Mouse (Mus musculus) testis, postnatal 10 days (tissue): Measurements from ENCODE around the gene Arhgef26.

Source experiments
- DNase-seq: peaks from one replicate; pipeline ENCODE4 v3.0.0; 2021; ENCODE audit warnings: low spot score

Gene Arhgef26

DNA sequence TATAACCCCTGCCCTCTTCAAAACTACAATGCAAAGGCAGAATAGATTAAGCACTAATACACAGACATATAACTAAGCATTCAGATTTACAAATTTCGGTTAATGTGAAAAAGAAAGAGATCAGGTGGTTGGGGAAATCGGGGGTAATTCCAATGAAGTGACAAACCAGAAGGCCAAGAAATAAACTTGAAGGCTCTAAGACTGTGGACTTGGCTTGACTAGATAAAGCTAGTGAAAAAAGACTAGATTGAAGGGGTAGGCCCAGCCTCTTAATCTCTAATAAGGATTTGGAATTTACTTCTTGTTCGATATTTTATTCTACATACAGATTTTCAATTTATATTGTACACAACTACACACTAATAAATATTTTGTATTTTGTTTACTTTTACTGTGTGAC, at the start of gene Arhgef26:
TSS of gene Arhgef26 (plus strand) at position 301 of the 400 bp plus-strand sequence.
- DNase-seq = no peak

DNA sequence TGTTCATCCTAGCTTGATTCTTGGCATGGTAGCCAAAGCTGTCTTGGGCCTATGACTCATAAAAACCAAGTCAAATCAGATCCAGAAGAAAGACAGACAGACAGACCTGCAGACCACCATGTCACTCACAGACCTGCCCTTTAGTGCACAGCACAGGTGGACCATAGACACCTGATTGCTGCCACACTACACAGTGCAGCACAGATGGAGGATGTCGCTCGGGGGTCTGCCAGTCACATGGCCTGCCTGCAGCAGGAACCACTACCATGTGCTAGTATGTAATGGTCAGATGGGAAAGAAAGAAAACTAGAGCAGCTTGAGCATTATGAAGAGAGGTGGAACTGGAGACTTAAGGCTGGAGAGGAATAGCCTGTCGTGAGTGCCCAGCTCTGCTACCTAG, 27.7 kb upstream of the Arhgef26 start:
- DNase-seq = no peak

DNA sequence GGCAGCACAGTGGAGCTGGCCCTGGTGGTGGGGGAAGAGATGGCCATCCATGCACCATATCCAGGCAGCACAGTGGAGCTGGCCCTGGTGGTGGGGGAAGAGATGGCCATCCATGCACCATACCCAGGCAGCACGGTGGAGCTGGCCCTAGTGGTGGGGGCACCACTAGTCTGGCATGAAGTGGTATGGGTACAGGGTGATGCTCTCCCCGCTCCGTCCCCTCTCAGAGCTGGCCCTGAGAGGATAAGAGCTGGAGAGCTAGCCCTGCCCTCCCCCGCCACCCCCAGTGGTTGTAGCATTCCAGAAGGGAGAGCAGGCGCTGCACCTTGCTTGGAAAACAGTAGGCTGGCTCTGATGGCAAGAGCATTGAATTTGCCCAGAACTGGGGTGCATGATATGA, 26.9 kb upstream of the Arhgef26 start:
- no peak for DNase-seq

DNA sequence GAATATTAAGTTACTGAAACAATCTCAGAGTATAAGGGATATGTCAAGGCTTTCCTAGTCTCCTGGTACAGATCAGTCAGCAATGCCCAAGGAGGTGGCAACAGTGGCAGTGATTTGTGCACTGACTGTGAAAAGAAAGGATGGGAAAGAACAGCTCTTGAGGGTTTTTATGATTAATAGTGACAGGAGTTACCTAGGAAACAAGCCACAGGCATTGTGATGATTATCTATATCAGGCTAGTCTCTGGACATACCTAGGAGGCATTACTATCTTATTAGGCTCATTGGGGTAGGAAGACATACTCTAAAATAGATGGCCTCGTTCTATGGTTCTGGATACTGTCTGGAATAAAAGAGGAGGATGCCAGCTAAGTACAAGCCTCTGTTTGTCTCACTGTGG, 13.4 kb upstream of the Arhgef26 start:
- no peak for DNase-seq

DNA sequence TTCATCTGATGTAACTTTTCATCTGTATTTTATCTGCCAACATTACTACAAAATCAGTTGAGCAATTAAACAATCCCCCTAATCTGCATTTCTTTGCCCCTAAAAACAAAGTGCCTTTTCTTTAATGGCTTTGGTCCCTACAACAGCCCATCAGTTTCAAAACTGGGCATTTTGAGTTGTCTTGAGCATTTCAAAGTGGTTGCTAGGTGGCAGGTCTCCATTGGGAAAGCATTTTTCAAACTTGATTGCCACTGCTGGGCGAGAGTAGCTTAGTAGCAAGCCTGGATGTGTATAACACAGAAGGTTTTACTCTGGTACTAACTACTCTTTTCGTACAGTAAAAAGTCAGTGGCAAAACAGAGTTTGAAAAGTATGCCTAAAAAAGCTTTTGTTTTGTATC, 10.2 kb upstream of the Arhgef26 start:
- DNase-seq = no peak

DNA sequence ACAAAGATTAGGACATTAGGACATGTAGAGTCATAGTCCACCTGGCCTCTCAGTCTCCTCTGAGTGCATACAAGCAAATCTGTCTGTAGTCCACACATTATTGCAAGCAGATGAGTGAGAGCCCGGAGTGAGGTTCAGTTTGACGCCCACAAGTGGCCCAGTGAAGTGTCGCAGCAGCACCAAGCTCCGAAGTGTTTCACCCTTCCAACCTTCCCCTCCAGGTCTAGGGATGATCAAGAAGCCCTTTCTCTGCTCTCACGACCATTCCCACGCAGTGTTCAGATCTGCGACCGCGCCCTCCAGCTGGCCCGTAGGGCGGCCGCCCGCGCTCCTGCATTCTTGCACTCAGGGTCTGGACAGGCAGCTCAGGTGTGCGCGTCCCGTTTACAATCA, 313 bp downstream of the Arhgef26 start:
- no peak for DNase-seq

DNA sequence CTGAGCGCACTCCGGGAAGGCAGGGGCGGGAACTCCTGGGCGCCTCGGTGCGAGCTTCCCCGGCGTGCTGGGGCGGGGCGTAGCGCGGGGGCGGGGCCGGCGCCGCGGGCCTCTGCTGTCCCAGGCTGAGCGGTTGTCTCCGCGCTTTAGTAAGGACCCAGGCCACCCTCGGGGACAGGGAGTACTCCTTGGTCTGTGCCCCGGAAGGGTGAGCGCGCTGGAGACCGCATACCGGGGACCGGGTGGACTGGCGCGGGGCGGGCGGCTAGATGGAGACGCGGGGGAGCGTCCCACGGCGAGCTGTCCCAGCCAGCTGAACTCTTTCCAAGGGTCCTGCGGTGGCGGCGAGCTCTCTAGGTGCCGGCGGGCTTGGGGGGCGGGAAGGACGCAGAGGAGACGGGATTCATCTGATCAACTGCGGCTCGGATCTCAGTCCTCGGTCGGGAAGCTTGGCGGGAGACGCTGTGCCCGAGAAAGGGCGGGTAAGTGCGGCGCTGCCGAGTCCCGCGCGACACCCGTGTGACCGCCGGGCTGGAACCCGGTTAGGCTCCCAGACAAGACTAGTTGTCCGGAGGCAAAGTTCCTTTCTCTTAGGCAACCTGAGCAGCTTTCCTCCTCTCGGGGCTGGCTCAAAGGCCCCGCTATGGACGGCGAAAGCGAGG, 841 bp downstream of the Arhgef26 start:
- DNase-seq = peak; percentile 65

DNA sequence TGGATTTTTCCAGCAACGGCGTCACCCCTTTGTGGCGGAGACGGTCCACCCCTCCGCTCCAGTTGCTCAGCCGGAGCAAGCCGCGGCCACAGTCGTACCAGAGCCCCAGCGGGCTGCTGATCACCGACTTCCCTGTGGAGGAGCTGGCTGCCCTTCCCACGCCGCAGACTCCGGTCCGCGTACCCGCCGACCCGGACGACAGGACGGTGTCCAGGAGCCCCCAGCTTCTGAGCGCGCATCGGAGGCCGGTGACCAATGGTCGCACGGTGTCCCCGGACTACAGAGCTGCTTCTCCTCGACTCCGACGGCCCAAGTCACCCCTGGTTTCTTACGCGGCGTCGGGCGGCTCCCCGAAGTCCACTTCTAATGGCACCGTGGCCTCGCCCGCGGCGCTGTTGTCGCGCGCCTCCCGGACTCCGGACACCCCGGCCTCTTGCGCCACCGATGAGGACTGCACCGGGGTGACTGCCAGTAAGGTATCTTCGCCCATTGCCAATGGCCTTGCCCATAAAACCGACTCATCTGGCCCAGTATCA, 1.4 kb downstream of the Arhgef26 start:
- DNase-seq = peak; percentile 62

DNA sequence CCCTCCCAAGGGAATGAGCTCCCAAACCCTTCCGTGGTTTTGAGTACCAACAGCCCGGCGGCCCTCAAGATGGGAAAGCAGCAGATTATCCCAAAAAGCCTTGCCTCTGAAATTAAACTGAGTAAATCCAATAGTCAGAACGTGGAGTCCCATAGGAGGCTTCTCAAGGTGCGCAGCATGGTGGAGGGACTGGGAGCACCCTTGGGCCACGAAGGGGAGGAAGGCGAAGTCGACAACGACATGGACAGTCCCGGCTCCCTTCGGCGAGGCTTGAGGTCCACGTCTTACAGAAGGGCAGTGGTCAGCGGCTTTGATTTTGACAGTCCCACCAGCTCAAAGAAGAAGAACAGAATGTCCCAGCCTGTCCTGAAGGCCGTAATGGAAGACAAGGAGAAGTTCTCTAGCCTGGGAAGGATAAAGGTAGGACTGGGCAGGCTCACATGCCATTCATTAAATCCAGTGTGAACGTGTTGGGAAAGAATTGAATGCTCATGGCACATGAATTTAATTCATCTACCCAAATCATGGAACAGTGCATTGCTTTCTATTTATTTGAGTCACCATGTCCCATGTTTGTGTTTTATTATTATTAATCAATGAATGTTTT, 2.1 kb downstream of the Arhgef26 start:
- no peak for DNase-seq

DNA sequence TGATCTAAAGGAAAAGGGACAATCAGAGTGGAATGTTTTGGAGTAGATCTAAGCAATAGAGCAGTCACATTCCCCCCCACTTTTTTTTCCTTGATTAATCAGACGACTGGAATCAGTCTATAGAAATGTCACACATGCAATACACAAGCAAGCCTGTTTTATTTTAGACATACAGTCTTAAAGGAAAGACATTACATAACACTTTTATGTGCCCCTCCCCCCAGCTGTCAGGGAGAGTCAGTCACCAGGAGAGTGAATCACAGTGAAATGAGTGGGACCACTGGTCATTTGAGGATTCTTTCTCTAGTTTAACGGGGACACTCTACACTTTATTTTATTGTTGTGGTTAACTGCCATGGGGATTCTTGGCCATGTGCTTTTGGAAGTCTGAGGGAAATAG, 2.7 kb downstream of the Arhgef26 start:
- DNase-seq = no peak

DNA sequence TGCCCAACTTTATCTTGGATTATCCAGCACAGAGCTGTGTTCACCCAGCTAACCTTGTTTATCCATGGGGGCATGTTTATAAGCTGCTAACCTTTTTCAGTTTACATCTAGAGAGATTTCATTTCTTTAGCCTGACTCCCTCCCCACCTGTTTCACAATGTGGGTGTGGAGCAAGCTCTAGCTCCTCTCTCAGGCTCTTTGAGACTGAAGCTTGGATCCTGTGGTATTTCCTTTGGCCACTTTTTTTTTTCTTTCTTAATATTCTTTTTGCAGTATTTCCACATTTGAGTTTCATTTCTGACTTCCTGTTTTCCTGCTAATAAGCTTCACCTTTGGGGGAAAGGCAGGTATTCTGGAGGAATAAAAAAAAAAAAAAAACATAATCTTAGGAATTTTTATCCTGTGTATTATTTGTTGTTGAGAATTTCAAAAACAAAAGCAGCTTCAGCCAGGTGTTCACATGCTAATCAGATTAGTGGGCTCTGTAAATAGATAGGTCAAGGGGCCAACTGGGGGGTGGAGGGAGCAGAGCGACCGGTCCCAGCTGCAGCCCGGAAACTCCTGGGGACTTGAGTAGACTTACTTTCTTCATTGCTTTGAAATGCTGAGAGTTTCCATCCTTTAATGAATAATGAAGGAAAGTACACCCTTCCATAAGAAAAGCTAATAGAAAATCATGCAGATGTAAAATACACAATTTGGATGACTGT, 3.5 kb downstream of the Arhgef26 start:
- DNase-seq = no peak

DNA sequence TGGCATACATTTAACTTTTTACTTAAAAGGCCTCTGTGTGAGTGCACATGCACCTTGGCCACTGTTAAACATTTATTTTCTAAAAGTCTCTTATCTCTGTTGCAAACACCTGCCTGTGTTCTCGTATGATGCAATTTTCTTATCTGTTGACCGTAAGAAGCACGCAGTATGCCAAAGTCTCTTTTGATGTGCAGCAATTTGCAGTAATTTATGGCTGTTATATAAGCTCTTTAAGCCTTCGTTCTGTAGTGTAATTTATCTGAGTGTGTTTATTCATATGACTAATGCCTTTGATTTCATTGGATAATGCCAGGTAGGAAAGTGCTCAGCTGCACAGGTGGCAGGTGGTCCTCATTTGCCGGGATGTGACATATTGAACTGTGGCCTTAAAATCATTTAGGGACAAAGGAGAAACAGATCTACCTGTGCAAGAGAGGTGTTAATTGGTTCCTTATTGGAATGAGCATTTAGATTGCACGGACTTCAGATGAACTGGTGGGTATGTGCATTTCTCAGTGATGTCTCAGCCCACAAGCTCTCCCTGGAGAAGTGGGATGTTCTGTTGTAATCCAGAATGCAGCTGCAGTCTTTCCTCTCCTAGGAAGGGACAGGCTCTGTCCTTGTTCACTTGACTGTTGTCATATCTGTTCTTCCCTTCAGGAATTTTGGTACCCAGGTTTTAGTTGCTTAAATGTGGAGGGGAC, 10.5 kb downstream of the Arhgef26 start:
- DNase-seq = no peak

DNA sequence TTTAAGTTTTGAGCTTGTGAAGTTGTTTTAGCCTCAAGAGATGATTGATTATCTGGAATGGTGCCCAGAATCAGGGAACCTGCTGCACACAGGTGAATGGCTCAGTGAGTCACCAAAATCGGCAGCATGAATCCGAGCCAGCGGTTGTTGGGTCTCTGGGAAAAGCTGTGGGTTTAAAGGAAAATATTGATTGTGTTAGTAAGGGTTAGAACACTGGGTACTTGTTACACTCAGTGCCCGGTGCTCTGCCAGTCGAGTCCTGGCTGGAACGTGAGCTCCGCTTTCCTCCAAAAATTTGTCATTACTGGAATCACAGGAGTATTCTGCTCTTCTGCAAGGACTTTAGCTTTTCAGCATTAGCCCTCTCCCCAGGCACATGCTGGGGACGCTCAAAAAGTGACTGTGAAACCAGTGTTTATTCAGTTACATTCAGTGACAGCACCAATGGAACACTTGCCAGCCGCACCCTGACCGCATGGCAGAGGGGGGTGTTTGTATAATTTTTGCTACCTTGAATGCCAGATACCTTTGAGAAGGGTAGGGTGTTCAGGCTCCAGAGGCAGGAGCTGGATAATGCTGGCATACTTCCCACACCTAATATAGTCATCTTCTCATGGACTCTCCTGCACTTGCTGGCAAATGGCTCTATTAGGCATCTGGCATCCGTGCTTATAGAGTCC, 11.2 kb downstream of the Arhgef26 start:
- no peak for DNase-seq

DNA sequence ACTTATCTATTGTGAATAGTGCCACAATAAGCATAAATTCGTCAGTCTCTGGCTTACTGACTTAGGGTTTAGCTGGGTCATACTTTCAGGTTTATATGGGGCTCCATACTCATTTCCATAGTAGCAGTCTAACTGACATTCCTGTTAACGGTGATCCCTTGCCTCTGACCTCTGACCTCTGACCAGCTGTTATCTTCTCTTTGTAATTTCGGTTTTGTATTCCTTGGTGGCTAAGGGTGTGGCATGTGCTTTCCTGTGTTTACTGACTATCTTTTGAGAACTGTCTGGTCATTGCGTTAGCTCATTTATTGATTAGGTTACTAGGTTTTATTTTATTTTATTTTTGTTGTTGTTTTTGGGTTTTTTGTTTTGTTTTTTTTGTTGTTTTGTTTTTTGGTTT, 13.9 kb downstream of the Arhgef26 start:
- no peak for DNase-seq

DNA sequence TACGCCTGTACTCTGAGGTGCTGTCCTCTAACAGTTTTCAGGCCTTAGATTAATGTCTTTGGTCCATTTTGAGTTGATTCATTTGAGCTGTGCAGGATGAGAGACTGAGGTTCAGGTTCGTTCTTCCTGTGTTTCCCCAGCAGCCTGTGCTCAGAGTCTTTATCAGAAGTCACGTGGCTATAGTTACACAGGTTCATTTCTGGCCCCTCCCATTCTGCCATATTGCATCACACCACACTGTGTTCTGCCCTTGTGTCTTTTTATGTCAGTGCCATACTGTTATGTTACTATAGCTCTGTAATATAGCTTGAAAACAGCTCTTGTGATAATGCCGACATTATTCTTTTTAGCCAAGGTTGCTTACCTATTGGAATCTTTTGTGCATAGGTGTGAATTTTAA, 14.7 kb downstream of the Arhgef26 start:
- no peak for DNase-seq

DNA sequence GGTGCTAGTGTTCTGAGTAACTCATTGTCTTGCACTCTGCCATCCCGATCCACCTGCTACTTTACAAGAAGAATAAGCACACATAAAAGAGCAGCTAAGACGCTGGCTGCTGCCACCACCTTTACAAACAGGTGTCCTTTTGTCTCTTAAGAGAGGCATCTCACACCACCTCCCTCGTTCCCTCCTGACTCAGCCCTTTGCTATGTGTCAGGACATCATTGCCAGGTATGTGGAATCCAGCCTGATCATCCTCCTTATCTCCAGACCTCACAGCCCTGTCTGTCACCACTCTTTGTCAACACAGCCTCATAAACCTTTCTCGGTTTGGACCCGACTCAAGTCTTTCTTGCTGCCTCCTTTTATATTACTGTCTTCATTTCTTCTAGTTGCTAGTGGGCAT, 29.7 kb downstream of the Arhgef26 start:
- no peak for DNase-seq

DNA sequence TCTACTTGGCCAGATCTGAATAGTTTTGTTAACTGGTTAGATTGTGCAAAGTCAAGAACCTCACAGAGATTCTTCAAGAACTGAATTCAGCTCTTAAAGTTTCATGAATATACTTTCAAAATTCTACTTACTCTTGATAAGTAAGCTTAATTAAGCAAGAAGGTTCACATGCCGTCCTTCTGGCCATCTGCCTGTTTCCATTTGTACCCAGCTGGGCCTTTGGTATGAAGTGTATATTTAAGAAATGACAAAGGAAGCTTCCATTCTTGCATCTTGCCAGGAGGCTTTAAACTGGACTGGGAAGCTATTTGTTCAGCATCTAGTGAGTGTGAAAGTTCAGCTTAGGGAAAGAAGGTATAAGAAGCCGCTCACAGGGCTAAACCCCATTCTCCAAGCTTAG, 34.7 kb downstream of the Arhgef26 start:
- no peak for DNase-seq

DNA sequence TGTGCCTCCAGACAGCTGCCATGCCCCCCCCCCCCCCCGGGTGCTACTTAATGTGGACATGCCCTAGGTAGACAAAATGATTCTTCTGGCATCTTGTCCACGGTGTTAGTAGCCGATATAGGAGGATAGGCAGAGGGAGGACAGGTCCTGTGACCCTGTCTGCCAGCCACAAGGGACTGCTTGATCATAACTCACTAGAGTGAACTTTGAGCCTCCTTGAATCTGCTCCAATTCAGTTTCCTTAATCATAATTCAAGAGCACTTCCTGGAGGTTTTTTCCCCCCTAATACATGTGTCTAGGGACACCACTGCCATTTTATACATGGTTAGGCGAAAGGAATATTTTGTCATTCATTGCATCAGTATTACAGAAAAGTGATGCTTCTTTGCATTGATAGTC, 36.2 kb downstream of the Arhgef26 start:
- DNase-seq = no peak

DNA sequence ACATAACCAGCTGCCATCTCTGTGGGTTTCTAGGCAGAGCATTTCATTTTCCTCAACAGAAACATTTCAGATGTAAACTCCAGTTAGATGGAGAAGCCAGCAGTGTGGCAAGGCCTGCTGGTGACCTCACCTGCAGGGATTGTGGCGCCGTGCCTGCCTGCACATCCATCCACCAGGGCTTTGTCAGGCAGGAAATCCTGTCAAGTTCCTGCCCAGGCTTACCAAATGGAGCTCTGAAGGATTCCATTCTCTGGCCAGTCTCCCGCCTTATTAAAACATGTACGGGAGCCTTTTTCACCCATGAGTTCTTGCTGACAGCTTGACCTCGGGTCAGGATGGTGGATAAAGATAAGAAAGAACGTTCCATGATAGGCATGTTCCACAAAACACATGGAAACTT, 36.7 kb downstream of the Arhgef26 start:
- DNase-seq = no peak

DNA sequence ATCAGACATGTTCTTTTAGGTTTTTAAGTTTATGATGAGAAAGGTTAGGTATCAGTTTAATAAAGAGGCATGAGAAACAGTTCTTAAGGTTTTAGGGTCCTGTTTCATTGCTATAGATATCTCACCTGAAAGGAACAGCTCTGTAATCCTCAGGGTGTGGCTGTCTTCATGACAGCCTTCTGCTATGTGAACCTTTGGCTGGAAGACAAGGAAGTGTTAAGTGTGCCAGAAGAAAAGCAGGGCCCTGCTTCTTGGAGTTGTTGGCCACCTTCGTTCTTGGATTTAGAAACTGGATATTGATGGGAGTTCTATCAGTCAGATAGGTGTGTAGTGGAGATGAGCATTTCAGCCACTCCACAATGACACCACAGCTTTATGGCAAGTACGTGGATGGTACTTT, 38.6 kb downstream of the Arhgef26 start:
- no peak for DNase-seq

DNA sequence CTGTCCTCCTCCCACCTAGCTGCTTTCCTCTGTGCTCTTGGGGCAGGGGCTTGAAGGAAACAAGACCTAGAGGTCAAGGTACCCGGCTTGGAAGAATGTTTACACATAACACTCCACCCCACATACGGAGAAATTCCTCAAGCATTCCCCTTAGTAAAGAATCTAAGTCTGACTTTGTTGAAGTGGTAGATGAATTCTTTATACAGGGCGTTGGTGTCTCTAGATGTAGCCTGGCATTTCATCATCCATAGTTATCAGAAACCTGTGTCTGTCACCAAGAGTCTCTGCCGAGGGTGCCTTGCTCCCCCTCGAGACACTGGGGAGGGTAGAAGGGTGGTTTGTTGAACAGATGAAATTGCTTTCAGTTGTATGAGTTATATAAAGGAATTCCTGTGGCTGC, 41.8 kb downstream of the Arhgef26 start:
- DNase-seq = no peak

DNA sequence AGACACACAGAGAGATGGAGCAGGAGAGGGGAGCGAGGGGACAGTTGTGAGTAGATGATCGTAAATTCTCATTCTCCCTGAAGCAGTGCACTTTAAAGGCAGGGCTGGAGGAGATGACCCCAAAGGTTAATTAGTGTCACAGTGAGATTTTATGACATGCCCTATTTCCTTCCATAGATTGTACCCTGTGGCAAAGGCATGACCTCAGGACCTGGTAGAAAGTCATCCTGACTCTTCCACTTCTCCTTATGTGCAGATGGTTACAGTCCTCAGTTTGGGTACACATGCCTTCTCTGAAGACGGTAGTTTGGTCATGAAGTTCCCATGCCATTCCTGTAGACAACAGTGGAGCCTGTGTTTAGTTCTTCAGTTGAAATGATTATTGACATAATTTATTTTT, 42.3 kb downstream of the Arhgef26 start:
- no peak for DNase-seq
